Mouse (Mus musculus): ENCODE measurements at regions not wholly inside any gene's neighbourhood (a gene's known extent, or its start where the extent isn't known, plus 50 kb on each side); places are given as distances from the start of the nearest gene placed in this dataset.

DNA sequence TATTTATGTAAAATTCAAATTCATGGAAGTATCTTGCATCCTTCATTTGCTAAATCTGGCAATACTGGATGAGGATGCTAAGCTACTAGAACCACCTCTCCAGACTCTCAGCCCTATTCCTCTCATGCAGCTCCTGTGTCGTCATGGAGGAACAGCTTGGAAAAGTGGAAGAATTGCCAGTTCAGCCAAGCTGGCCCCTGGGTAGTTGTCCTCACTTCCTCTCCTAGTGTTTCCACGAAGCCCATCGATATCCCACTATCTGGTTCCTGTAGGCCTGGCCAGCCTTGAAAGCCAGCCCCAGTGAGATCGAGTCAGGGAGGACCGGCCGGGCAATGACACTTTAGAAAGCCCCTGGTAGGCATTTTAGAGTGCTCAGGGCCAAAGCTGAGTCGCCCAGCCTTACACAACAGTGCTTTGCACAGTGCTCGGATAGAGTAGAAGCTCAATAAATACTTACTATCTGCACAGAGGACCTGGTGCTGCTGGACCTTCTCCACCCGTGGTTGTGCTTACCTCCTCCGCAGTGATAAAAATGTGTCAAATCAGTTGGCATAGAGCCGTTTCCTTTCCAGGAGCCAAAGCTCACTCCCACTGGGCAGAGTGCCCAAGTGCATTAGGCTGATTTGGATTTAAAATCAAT lies 193.3 kb downstream of the Fam43a start:
- TF ChIP-seq CTCF (IDR thresholded peaks at IDR 0.05; ENCODE audit: low read depth, low read length) (no peak), POLR2A (IDR thresholded peaks at IDR 0.05; ENCODE audit: borderline replicate concordance, low read depth, low read length) (no peak)

Measured in bone marrow macrophage, adult 2 months (primary cell).